Mouse (Mus musculus) forebrain, embryonic 16.5 days (tissue): ENCODE results near the gene Cbfa2t2. TPM values are rescaled to one million over a fixed set of nuclear protein-coding genes. Genes with fewer than 3 reads are reported as not detected.
A peak's percentile ranks its signal among the peaks of the same experiment; 100 is the strongest.

Experiments used
- ATAC-seq: fragments of 200-750 bp; cut with Nextera tagmentation; 2 replicates; pipeline ENCODE4 v1.8.0; 2017; ENCODE audit warnings: mild to moderate bottlenecking, moderate library complexity
- H3K27ac ChIP-seq: fragments of 300-500 bp; sonication (generic); 2 replicates; pipeline ENCODE4 v1.5.1; 2014; ENCODE audit warnings: low read length, control low read depth
- H3K27me3 ChIP-seq: fragments of 300-500 bp; sonication (generic); replicated peaks from 2 replicates; pipeline ENCODE4 v1.6.1; 2014; ENCODE audit warnings: low read length; ENCODE audit not compliant: control insufficient read depth, insufficient read depth
- H3K36me3 ChIP-seq: fragments of 300-500 bp; sonication (generic); 2 replicates; pipeline ENCODE4 v1.6.1; 2014; ENCODE audit not compliant: control insufficient read depth, insufficient read depth
- H3K4me1 ChIP-seq: fragments of 300-500 bp; sonication (generic); replicated peaks from 2 replicates; pipeline ENCODE4 v1.6.1; 2014; ENCODE audit warnings: low read length; ENCODE audit not compliant: control insufficient read depth, insufficient read depth
- H3K4me2 ChIP-seq: fragments of 300-500 bp; sonication (generic); 2 replicates; pipeline ENCODE4 v1.6.1; 2014; ENCODE audit warnings: mild to moderate bottlenecking, low read length, control low read depth
- H3K4me3 ChIP-seq: fragments of 300-500 bp; sonication (generic); replicated peaks from 2 replicates; pipeline ENCODE4 v1.5.1; 2014; ENCODE audit warnings: mild to moderate bottlenecking, low read length, control low read depth
- H3K9ac ChIP-seq: fragments of 300-500 bp; sonication (generic); replicated peaks from 2 replicates; pipeline ENCODE4 v1.6.1; 2014; ENCODE audit warnings: low read depth, low read length, control low read depth
- H3K9me3 ChIP-seq: fragments of 300-500 bp; sonication (generic); 2 replicates; pipeline ENCODE4 v1.6.1; 2016; ENCODE audit warnings: low read length; ENCODE audit not compliant: control insufficient read depth
- WGBS: fragments of 180-500 bp; shearing (Covaris S2); extraction: QIAGEN DNeasy Blood & Tissue Kit; methylation state at CpG from one replicate; pipeline ENCODE4 v1.1.7; 2014; 5-methylcytosine and 5-hydroxymethylcytosine counted together
- polyA plus RNA-seq: library from polyadenylated mRNA; unstranded; fragments of >200 nt; fragmentation: Nextera tagmentation; extraction: Ambion mirVana; gene quantifications from 2 replicates; pipeline ENCODE4 v1.2.1, GENCODE M21; 2015

The Cbfa2t2 gene
- polyA plus RNA-seq, 1 experiment from 2014 or later, result 73.3 TPM

- peaks cover 19% of the 10 kb centered on the region for H3K4me1 ChIP-seq
- no peaks in the 10 kb centered on the region for H3K27me3 ChIP-seq
- H3K4me2 ChIP-seq, result no peak overlapping the region
- H3K36me3 ChIP-seq, result no peaks in the 10 kb centered on the region
- no peak overlapping the region for H3K4me3 ChIP-seq
- H3K9ac ChIP-seq, result no peak overlapping the region
- no peak overlapping the region for H3K27ac ChIP-seq
- H3K9me3 ChIP-seq, result no peaks in the 10 kb centered on the region
- no peak for ATAC-seq
Observed at GRCm38 (mm10) chr2:154456621-154457020, 20.3 kb downstream of the Cbfa2t2 start.

- no peaks in the 10 kb centered on the region for H3K9me3 ChIP-seq
- peak overlapping the region; percentile 65; the same call in 1 of the 2 replicates for H3K27ac ChIP-seq
- H3K27me3 ChIP-seq, result no peaks in the 10 kb centered on the region
- no peak overlapping the region for H3K9ac ChIP-seq
- H3K4me2 ChIP-seq, result no peak overlapping the region
- H3K4me1 ChIP-seq, result peaks cover 27% of the 10 kb centered on the region
- ATAC-seq, result 0 out of 2 replicates have a peak, but pooled peaks have one; percentile 45
- 40% methylated on average over 2 of the region's 2 CpGs for WGBS
- H3K36me3 ChIP-seq, result no peaks in the 10 kb centered on the region
- no peak overlapping the region for H3K4me3 ChIP-seq
Observed at GRCm38 (mm10) chr2:154459262-154459661, 23.0 kb downstream of the Cbfa2t2 start.

GRCm38 (mm10) chr2:154459851-154460250 lies 23.6 kb downstream of the Cbfa2t2 start:
- 20% methylated on average over 4 of the region's 4 CpGs for WGBS
- Histone ChIP-seq H3K4me3 (no peak overlapping the region), H3K4me1 (peaks cover 24% of the 10 kb centered on the region), H3K4me2 (peak overlapping the region; percentile 19; the same call in 1 of the 2 replicates), H3K9ac (no peak overlapping the region), H3K36me3 (no peaks in the 10 kb centered on the region), H3K27ac (peak overlapping the region; percentile 75), H3K27me3 (no peaks in the 10 kb centered on the region), H3K9me3 (no peaks in the 10 kb centered on the region)
- peak; percentile 91 for ATAC-seq

- no peaks in the 10 kb centered on the region for H3K27me3 ChIP-seq
- no peak overlapping the region for H3K9ac ChIP-seq
- H3K27ac ChIP-seq, result no peak overlapping the region
- 83% methylated on average over 11 of the region's 11 CpGs for WGBS
- H3K4me2 ChIP-seq, result no peak overlapping the region
- H3K4me1 ChIP-seq, result peaks cover 25% of the 10 kb centered on the region
- no peak overlapping the region for H3K4me3 ChIP-seq
- no peaks in the 10 kb centered on the region for H3K9me3 ChIP-seq
- no peak for ATAC-seq
- H3K36me3 ChIP-seq, result no peaks in the 10 kb centered on the region
Observed at GRCm38 (mm10) chr2:154463621-154464198, 27.4 kb downstream of the Cbfa2t2 start.

- no peak overlapping the region for H3K9ac ChIP-seq
- H3K9me3 ChIP-seq, result no peaks in the 10 kb centered on the region
- ATAC-seq, result peak; percentile 58
- H3K4me1 ChIP-seq, result peaks cover 20% of the 10 kb centered on the region
- no peaks in the 10 kb centered on the region for H3K27me3 ChIP-seq
- H3K4me2 ChIP-seq, result no peak overlapping the region
- H3K27ac ChIP-seq, result peak overlapping the region; percentile 44
- H3K36me3 ChIP-seq, result no peaks in the 10 kb centered on the region
- WGBS, result 33% methylated on average over 1 of the region's 1 CpGs
- H3K4me3 ChIP-seq, result no peak overlapping the region
Observed at GRCm38 (mm10) chr2:154465914-154466335, 29.6 kb downstream of the Cbfa2t2 start.

GRCm38 (mm10) chr2:154467139-154467538 lies 30.9 kb downstream of the Cbfa2t2 start:
- no peak overlapping the region for H3K4me3 ChIP-seq
- H3K4me1 ChIP-seq, result peaks cover 16% of the 10 kb centered on the region
- H3K4me2 ChIP-seq, result no peak overlapping the region
- no peak overlapping the region for H3K27ac ChIP-seq
- no peaks in the 10 kb centered on the region for H3K36me3 ChIP-seq
- H3K27me3 ChIP-seq, result no peaks in the 10 kb centered on the region
- whole genome bisulfite sequencing, result 91% methylated on average over 5 of the region's 5 CpGs
- H3K9me3 ChIP-seq, result no peaks in the 10 kb centered on the region
- ATAC-seq, result no peak
- H3K9ac ChIP-seq, result no peak overlapping the region

GRCm38 (mm10) chr2:154474251-154475061 lies 38.2 kb downstream of the Cbfa2t2 start:
- H3K27me3 ChIP-seq, result no peaks in the 10 kb centered on the region
- H3K4me3 ChIP-seq, result no peak overlapping the region
- no peaks in the 10 kb centered on the region for H3K9me3 ChIP-seq
- no peak overlapping the region for H3K4me2 ChIP-seq
- peak overlapping the region; percentile 50; the same call in 1 of the 2 replicates for H3K27ac ChIP-seq
- no peak overlapping the region for H3K9ac ChIP-seq
- no peak for ATAC-seq
- WGBS, result 54% methylated on average over 1 of the region's 1 CpGs
- no peaks in the 10 kb centered on the region for H3K36me3 ChIP-seq
- H3K4me1 ChIP-seq, result peaks cover 24% of the 10 kb centered on the region

GRCm38 (mm10) chr2:154475062-154475349 lies 38.7 kb downstream of the Cbfa2t2 start:
- Histone ChIP-seq H3K27ac (no peak overlapping the region; the same call in 1 of the 2 replicates), H3K4me3 (no peak overlapping the region), H3K4me1 (peaks cover 24% of the 10 kb centered on the region), H3K9ac (no peak overlapping the region), H3K27me3 (no peaks in the 10 kb centered on the region), H3K36me3 (no peaks in the 10 kb centered on the region), H3K4me2 (no peak overlapping the region), H3K9me3 (no peaks in the 10 kb centered on the region)
- no peak for ATAC-seq
- WGBS, result 86% methylated on average over 1 of the region's 1 CpGs

GRCm38 (mm10) chr2:154475861-154476260 lies 39.6 kb downstream of the Cbfa2t2 start:
- no peak overlapping the region for H3K4me2 ChIP-seq
- H3K27me3 ChIP-seq, result no peaks in the 10 kb centered on the region
- peaks cover 24% of the 10 kb centered on the region for H3K4me1 ChIP-seq
- 91% methylated on average over 7 of the region's 7 CpGs for WGBS
- H3K9ac ChIP-seq, result no peak overlapping the region
- ATAC-seq, result no peak
- no peak overlapping the region for H3K27ac ChIP-seq
- no peak overlapping the region for H3K4me3 ChIP-seq
- no peaks in the 10 kb centered on the region for H3K36me3 ChIP-seq
- H3K9me3 ChIP-seq, result no peaks in the 10 kb centered on the region
